Mouse (Mus musculus) gastrocnemius, postnatal 25 days (tissue): Measurements from ENCODE around the gene Tmem163. TPM values are rescaled to one million over a fixed set of nuclear protein-coding genes. Genes with fewer than 3 reads are reported as not detected.

Source experiments
- total RNA-seq, 2 experiments: library from RNA; stranded (reverse); gene quantifications; 1 replicate in 1 of 2; 2 replicates in 1 of 2; pipeline ENCODE4 v1.2.3; 2021

Tmem163 gene
- total RNA-seq, 2 experiments from 2014 or later: not detected

Other genes starting within 250 kb of the Tmem163 start
- gene Acmsd, start 49.9 kb upstream of the Tmem163 start, total RNA-seq: not detected
- gene Ccnt2, start 94.6 kb upstream of the Tmem163 start, total RNA-seq: 10 to 100 TPM; 21.8 to 22.0 TPM
- under 1 TPM in 1 of 2 experiments, not detected in 1; 0.08 TPM for gene Map3k19, start 175.5 kb upstream of the Tmem163 start, total RNA-seq
- gene Rab3gap1, start 189.2 kb upstream of the Tmem163 start, total RNA-seq: 10 to 100 TPM; 19.8 to 21.2 TPM